Mouse (Mus musculus): Measurements from ENCODE around the gene Pds5a. TPM values are rescaled to one million over a fixed set of nuclear protein-coding genes. Genes with fewer than 3 reads are reported as not detected.

Pds5a gene
- polyA plus RNA-seq, 1 experiment from 2014 or later: 111 TPM

Other genes with a start within 250 kb of the Pds5a start
- not detected in 2 replicates for gene Gm43552, start 205.4 kb downstream of the Pds5a start, polyA plus RNA-seq (2016; fragmentation: Nextera tagmentation; extraction: Ambion mirVana)
- 108 and 111 TPM in 2 replicates for gene Smim14, start 161.1 kb downstream of the Pds5a start, polyA plus RNA-seq (2016; fragmentation: Nextera tagmentation; extraction: Ambion mirVana)
- gene Ube2k, start 161.0 kb downstream of the Pds5a start, polyA plus RNA-seq (2016; fragmentation: Nextera tagmentation; extraction: Ambion mirVana): 201 and 206 TPM in 2 replicates
- gene N4bp2, start 65.2 kb upstream of the Pds5a start, polyA plus RNA-seq (2016; fragmentation: Nextera tagmentation; extraction: Ambion mirVana): 38.1 and 41.7 TPM in 2 replicates
- gene Rhoh, start 162.9 kb upstream of the Pds5a start, polyA plus RNA-seq (2016; fragmentation: Nextera tagmentation; extraction: Ambion mirVana): 0.65 and 0.84 TPM in 2 replicates
- gene Chrna9, start 236.6 kb upstream of the Pds5a start, polyA plus RNA-seq (2016; fragmentation: Nextera tagmentation; extraction: Ambion mirVana): 0.46 and 1.1 TPM in 2 replicates